Mouse (Mus musculus): ENCODE results near the gene Pex11g. TPM values are rescaled to one million over a fixed set of nuclear protein-coding genes. Genes with fewer than 3 reads are reported as not detected.

The Pex11g gene
- 4.3 and 4.5 TPM in 2 replicates for polyA plus RNA-seq (2015; fragmentation: Nextera tagmentation; extraction: Ambion mirVana)

GRCm38 (mm10) chr8:3467006-3467885, at the start of gene Pex11g:
Gene Pex11g, minus strand, starts transcription at chr8:3467680.
- peak within 1 kb of the TSS; percentile 62 for H3K4me2 ChIP-seq
- no peaks in the 10 kb centered on the region for H3K36me3 ChIP-seq
- WGBS, result 7% methylated on average over 32 of the region's 32 CpGs
- H3K27ac ChIP-seq (replicated peaks), result peak within 1 kb of the TSS; percentile 72
- H3K9ac ChIP-seq, result peak within 1 kb of the TSS; percentile 36
- H3K27me3 ChIP-seq, result no peaks in the 10 kb centered on the region
- peaks cover 5% of the 10 kb centered on the region for H3K4me1 ChIP-seq (replicated peaks)
- peak within 1 kb of the TSS; percentile 43 for H3K4me3 ChIP-seq
- no peaks in the 10 kb centered on the region for H3K9me3 ChIP-seq
- ATAC-seq (ENCODE audit: low FRiP score, low read depth), result peak; percentile 95

GRCm38 (mm10) chr8:3517117-3517495, 49.6 kb upstream of the Pex11g start:
- peak overlapping the region; percentile 40 for H3K9ac ChIP-seq
- H3K27me3 ChIP-seq, result no peaks in the 10 kb centered on the region
- no peak; the same call in 1 of the 2 replicates for ATAC-seq (ENCODE audit: low FRiP score, low read depth)
- H3K36me3 ChIP-seq, result peaks cover 25% of the 10 kb centered on the region
- H3K27ac ChIP-seq (replicated peaks), result peak overlapping the region; percentile 82
- WGBS, result 15% methylated on average over 16 of the region's 16 CpGs
- H3K4me2 ChIP-seq, result peak overlapping the region; percentile 91
- no peaks in the 10 kb centered on the region for H3K9me3 ChIP-seq
- H3K4me3 ChIP-seq, result peak overlapping the region; percentile 57
- H3K4me1 ChIP-seq (replicated peaks), result peaks cover 21% of the 10 kb centered on the region

- peak overlapping the region; percentile 75 for H3K9ac ChIP-seq
- peak; percentile 91 for ATAC-seq (ENCODE audit: low FRiP score, low read depth)
- WGBS, result 0% methylated on average over 36 of the region's 36 CpGs
Measured at GRCm38 (mm10) chr8:3516450-3517116, 49.1 kb upstream of the Pex11g start.

GRCm38 (mm10) chr8:3515771-3516417, 48.4 kb upstream of the Pex11g start:
- Histone ChIP-seq H3K4me1 (replicated peaks) (peaks cover 21% of the 10 kb centered on the region), H3K4me3 (peak overlapping the region; percentile 57), H3K27me3 (no peaks in the 10 kb centered on the region), H3K27ac (replicated peaks) (peak overlapping the region; percentile 82), H3K36me3 (peaks cover 24% of the 10 kb centered on the region), H3K9ac (peak overlapping the region; percentile 75), H3K4me2 (peak overlapping the region; percentile 91), H3K9me3 (no peaks in the 10 kb centered on the region)
- ATAC-seq (ENCODE audit: low FRiP score, low read depth), result peak; percentile 59
- WGBS, result under 1% methylated on average over 25 of the region's 25 CpGs

More at GRCm38 (mm10) chr8:3516450-3517116, 49.1 kb upstream of the Pex11g start:
- peak overlapping the region; percentile 82 for H3K27ac ChIP-seq (replicated peaks)
- peak overlapping the region; percentile 57 for H3K4me3 ChIP-seq
- H3K4me1 ChIP-seq (replicated peaks), result peaks cover 21% of the 10 kb centered on the region
- H3K4me2 ChIP-seq, result peak overlapping the region; percentile 91
- H3K27me3 ChIP-seq, result no peaks in the 10 kb centered on the region
- H3K9me3 ChIP-seq, result no peaks in the 10 kb centered on the region
- peaks cover 25% of the 10 kb centered on the region for H3K36me3 ChIP-seq

GRCm38 (mm10) chr8:3515260-3515671, 47.8 kb upstream of the Pex11g start, which contains the start of gene Pnpla6:
Gene Pnpla6, plus strand, starts transcription at chr8:3515384.
- no peaks in the 10 kb centered on the region for H3K9me3 ChIP-seq
- peak within 1 kb of the TSS; percentile 82 for H3K27ac ChIP-seq (replicated peaks)
- peak within 1 kb of the TSS; percentile 57 for H3K4me3 ChIP-seq
- WGBS, result under 1% methylated on average over 25 of the region's 25 CpGs
- H3K9ac ChIP-seq, result peak within 1 kb of the TSS; percentile 75
- H3K4me2 ChIP-seq, result peak within 1 kb of the TSS; percentile 91
- H3K4me1 ChIP-seq (replicated peaks), result peaks cover 21% of the 10 kb centered on the region
- ATAC-seq (ENCODE audit: low FRiP score, low read depth), result peak; percentile 72
- no peaks in the 10 kb centered on the region for H3K27me3 ChIP-seq
- H3K36me3 ChIP-seq, result peaks cover 29% of the 10 kb centered on the region

- Histone ChIP-seq H3K4me2 (peak overlapping the region; percentile 91), H3K27ac (replicated peaks) (peak overlapping the region; percentile 82), H3K9me3 (no peaks in the 10 kb centered on the region), H3K36me3 (peaks cover 29% of the 10 kb centered on the region), H3K9ac (peak overlapping the region; percentile 75), H3K4me3 (peak overlapping the region; percentile 57), H3K4me1 (replicated peaks) (peaks cover 21% of the 10 kb centered on the region), H3K27me3 (no peaks in the 10 kb centered on the region)
- WGBS, result 34% methylated on average over 13 of the region's 13 CpGs
- ATAC-seq (ENCODE audit: low FRiP score, low read depth), result no peak; the same call in 1 of the 2 replicates
Measured at GRCm38 (mm10) chr8:3514681-3515247, 47.3 kb upstream of the Pex11g start.

- Histone ChIP-seq H3K4me1 (replicated peaks) (no peaks in the 10 kb centered on the region), H3K4me3 (no peak overlapping the region), H3K4me2 (no peak overlapping the region), H3K9ac (no peak overlapping the region), H3K27ac (replicated peaks) (no peak overlapping the region), H3K36me3 (peaks cover 55% of the 10 kb centered on the region), H3K27me3 (no peaks in the 10 kb centered on the region), H3K9me3 (no peaks in the 10 kb centered on the region)
- 92% methylated on average over 6 of the region's 6 CpGs for WGBS
- no peak for ATAC-seq (ENCODE audit: low FRiP score, low read depth)
Measured at GRCm38 (mm10) chr8:3507979-3508754, 40.7 kb upstream of the Pex11g start.

GRCm38 (mm10) chr8:3502217-3502616, 34.7 kb upstream of the Pex11g start:
- no peak overlapping the region for H3K4me2 ChIP-seq
- no peaks in the 10 kb centered on the region for H3K9me3 ChIP-seq
- H3K27me3 ChIP-seq, result no peaks in the 10 kb centered on the region
- 76% methylated on average over 4 of the region's 4 CpGs for WGBS
- ATAC-seq (ENCODE audit: low FRiP score, low read depth), result no peak
- no peak overlapping the region for H3K9ac ChIP-seq
- H3K27ac ChIP-seq (replicated peaks), result no peak overlapping the region
- H3K4me3 ChIP-seq, result no peak overlapping the region
- peaks cover 39% of the 10 kb centered on the region for H3K4me1 ChIP-seq (replicated peaks)
- H3K36me3 ChIP-seq, result peaks cover 18% of the 10 kb centered on the region

- Histone ChIP-seq H3K9me3 (no peaks in the 10 kb centered on the region), H3K27ac (replicated peaks) (peak within 1 kb of the TSS; percentile 93), H3K36me3 (peaks cover 22% of the 10 kb centered on the region), H3K4me2 (peak within 1 kb of the TSS; percentile 77), H3K4me1 (replicated peaks) (peaks cover 47% of the 10 kb centered on the region), H3K9ac (peak within 1 kb of the TSS; percentile 90), H3K4me3 (peak within 1 kb of the TSS; percentile 85), H3K27me3 (no peaks in the 10 kb centered on the region)
- WGBS, result under 1% methylated on average over 69 of the region's 70 CpGs
- ATAC-seq (ENCODE audit: low FRiP score, low read depth), result peak; percentile 90
Measured at GRCm38 (mm10) chr8:3500235-3501090, 33.0 kb upstream of the Pex11g start, which contains the start of gene Mcoln1. Gene Mcoln1, plus strand, starts transcription at chr8:3500457.

- no peaks in the 10 kb centered on the region for H3K9me3 ChIP-seq
- H3K4me1 ChIP-seq (replicated peaks), result peaks cover 47% of the 10 kb centered on the region
- peak overlapping the region; percentile 85 for H3K4me3 ChIP-seq
- peak overlapping the region; percentile 69 for H3K9ac ChIP-seq
- ATAC-seq (ENCODE audit: low FRiP score, low read depth), result no peak
- H3K4me2 ChIP-seq, result peak overlapping the region; percentile 77
- 5% methylated on average over 8 of the region's 8 CpGs for WGBS
- no peaks in the 10 kb centered on the region for H3K27me3 ChIP-seq
- H3K27ac ChIP-seq (replicated peaks), result peak overlapping the region; percentile 93
- H3K36me3 ChIP-seq, result peaks cover 28% of the 10 kb centered on the region
Measured at GRCm38 (mm10) chr8:3499751-3500150, 32.3 kb upstream of the Pex11g start.
